Mouse (Mus musculus) ES-Bruce4 (cell line): ENCODE measurements around the gene Mus81.

Experiments
- CTCF ChIP-seq: IDR thresholded peaks from one replicate; pipeline ENCODE4 v1.8.1; 2011; ENCODE audit warnings: low read depth, low read length
- EP300 ChIP-seq: IDR thresholded peaks from 2 replicates; pipeline ENCODE4 v1.6.1; 2011; ENCODE audit warnings: low read depth, low read length; ENCODE audit not compliant: insufficient read depth
- POLR2A ChIP-seq: IDR thresholded peaks from one replicate; pipeline ENCODE4 v1.8.1; 2011; ENCODE audit warnings: low read length; ENCODE audit not compliant: insufficient read depth

- TF ChIP-seq POLR2A = no peak
- TF ChIP-seq CTCF = no peak
- TF ChIP-seq EP300 = no peak
These were observed 7.3 kb upstream of the Mus81 start for GRCm38 (mm10) chr19:5495353-5496051.
